Mouse (Mus musculus) neural tube, embryonic 14.5 days (tissue): Measurements from ENCODE around the gene Styxl1. TPM values are rescaled to one million over a fixed set of nuclear protein-coding genes. Genes with fewer than 3 reads are reported as not detected.

ENCODE experiments used
- ATAC-seq: fragments of 200-750 bp; cut with Nextera tagmentation; 2 replicates; pipeline ENCODE4 v1.8.0; 2017; ENCODE audit warnings: low read depth, mild to moderate bottlenecking, moderate TSS enrichment, moderate library complexity
- H3K27ac ChIP-seq: fragments of 300-500 bp; sonication (generic); 2 replicates; pipeline ENCODE4 v1.5.1; 2014; ENCODE audit warnings: low read depth, mild to moderate bottlenecking, control low read depth, low read length, moderate library complexity, mixed read lengths
- H3K27me3 ChIP-seq: fragments of 300-500 bp; sonication (generic); 2 replicates; pipeline ENCODE4 v1.6.1; 2014; ENCODE audit warnings: low read length; ENCODE audit not compliant: control insufficient read depth, insufficient read depth
- H3K36me3 ChIP-seq: fragments of 300-500 bp; sonication (generic); 2 replicates; pipeline ENCODE4 v1.6.1; 2014; ENCODE audit warnings: low read length, mixed read lengths; ENCODE audit not compliant: control insufficient read depth, insufficient read depth
- H3K4me1 ChIP-seq: fragments of 300-500 bp; sonication (generic); 2 replicates; pipeline ENCODE4 v1.6.1; 2014; ENCODE audit warnings: low read length; ENCODE audit not compliant: control insufficient read depth, insufficient read depth
- H3K4me2 ChIP-seq: fragments of 300-500 bp; sonication (generic); 2 replicates; pipeline ENCODE4 v1.6.1; 2014; ENCODE audit warnings: mild to moderate bottlenecking, low read depth, low read length, control low read depth
- H3K4me3 ChIP-seq: fragments of 300-500 bp; sonication (generic); 2 replicates; pipeline ENCODE4 v1.5.1; 2014; ENCODE audit warnings: low read depth, low read length, control low read depth, mixed read lengths
- H3K9ac ChIP-seq: fragments of 300-500 bp; sonication (generic); replicated peaks from 2 replicates; pipeline ENCODE4 v1.6.1; 2014; ENCODE audit warnings: low read depth, mild to moderate bottlenecking, control low read depth, low read length, mixed read lengths
- H3K9me3 ChIP-seq: fragments of 300-500 bp; sonication (generic); 2 replicates; pipeline ENCODE4 v1.6.1; 2016; ENCODE audit warnings: low read length; ENCODE audit not compliant: control insufficient read depth
- WGBS: fragments of 180-500 bp; shearing (Covaris S2); extraction: QIAGEN DNeasy Blood & Tissue Kit; methylation state at CpG from one replicate; pipeline ENCODE4 v1.1.7; 2014; 5-methylcytosine and 5-hydroxymethylcytosine counted together
- polyA plus RNA-seq: library from polyadenylated mRNA; unstranded; fragments of >200 nt; fragmentation: Nextera tagmentation; extraction: Ambion mirVana; gene quantifications from 2 replicates; pipeline ENCODE4 v1.2.1, GENCODE M21; 2014

Gene Styxl1
- polyA plus RNA-seq, 1 experiment from 2014 or later: 0.76 TPM

- H3K36me3 ChIP-seq: peaks cover 24% of the 10 kb centered on the region
- WGBS: 16% methylated on average over 6 of the region's 6 CpGs
- peak overlapping the region; percentile 49 for H3K4me2 ChIP-seq
- peak overlapping the region; percentile 19; the same call in 1 of the 2 replicates for H3K4me3 ChIP-seq
- H3K27ac ChIP-seq: peak overlapping the region; percentile 91
- no peaks in the 10 kb centered on the region for H3K9me3 ChIP-seq
- H3K4me1 ChIP-seq: peaks cover 32% of the 10 kb centered on the region
- peak overlapping the region; percentile 53 for H3K9ac ChIP-seq
- ATAC-seq: no peak
- H3K27me3 ChIP-seq: no peaks in the 10 kb centered on the region
Observed at GRCm38 (mm10) chr5:135725991-135726390, 52.2 kb downstream of the Styxl1 start.

GRCm38 (mm10) chr5:135725391-135725841, 52.8 kb downstream of the Styxl1 start:
- Histone ChIP-seq H3K4me1 (peaks cover 32% of the 10 kb centered on the region), H3K4me2 (peak overlapping the region; percentile 49), H3K36me3 (peaks cover 18% of the 10 kb centered on the region), H3K27ac (peak overlapping the region; percentile 91), H3K9me3 (no peaks in the 10 kb centered on the region), H3K27me3 (no peaks in the 10 kb centered on the region), H3K4me3 (peak overlapping the region; percentile 19; the same call in 1 of the 2 replicates), H3K9ac (peak overlapping the region; percentile 53)
- ATAC-seq: peak; percentile 92
- WGBS: 2% methylated on average over 8 of the region's 8 CpGs

DNA sequence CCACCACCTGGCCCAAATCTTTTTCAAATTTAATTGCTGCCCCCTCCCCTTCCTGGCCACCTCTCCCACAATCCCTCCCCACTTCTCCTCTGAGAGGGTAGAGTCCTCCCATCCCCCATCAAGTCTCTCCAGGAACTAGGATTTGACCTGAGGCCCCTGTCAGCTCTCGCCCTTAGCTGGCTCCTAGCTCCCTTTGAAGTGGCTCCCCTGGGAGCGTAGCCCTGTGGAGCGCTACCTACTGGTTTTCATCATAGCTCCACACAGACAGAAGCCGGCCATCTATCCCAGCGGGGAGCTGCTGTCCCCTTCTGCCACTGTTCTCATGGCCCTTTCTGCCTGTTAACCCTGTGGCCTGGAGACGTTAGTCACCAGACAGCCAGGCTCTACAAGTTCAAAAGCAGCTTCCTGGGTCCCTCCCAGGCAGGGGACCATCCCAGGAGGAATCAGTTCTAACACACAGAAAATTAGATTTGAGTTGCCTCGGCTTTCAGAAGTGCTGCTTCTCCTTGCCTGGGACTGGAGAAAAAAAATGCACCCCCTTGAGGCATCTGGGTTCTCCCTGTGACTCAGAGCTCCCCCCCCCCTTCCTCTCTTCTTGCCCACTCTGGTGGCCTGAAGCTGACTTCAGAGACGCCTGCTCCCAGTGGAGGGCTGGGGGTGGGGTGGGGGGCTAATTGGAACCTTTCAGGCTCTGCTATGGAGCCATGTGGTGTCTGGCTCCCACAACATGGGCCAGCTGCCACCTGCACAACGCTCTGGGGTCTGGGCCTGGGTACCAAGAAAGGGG, 53.5 kb downstream of the Styxl1 start:
- WGBS: 6% methylated on average over 9 of the region's 9 CpGs
- H3K9ac ChIP-seq: peak overlapping the region; percentile 53
- ATAC-seq: peak; percentile 77

DNA sequence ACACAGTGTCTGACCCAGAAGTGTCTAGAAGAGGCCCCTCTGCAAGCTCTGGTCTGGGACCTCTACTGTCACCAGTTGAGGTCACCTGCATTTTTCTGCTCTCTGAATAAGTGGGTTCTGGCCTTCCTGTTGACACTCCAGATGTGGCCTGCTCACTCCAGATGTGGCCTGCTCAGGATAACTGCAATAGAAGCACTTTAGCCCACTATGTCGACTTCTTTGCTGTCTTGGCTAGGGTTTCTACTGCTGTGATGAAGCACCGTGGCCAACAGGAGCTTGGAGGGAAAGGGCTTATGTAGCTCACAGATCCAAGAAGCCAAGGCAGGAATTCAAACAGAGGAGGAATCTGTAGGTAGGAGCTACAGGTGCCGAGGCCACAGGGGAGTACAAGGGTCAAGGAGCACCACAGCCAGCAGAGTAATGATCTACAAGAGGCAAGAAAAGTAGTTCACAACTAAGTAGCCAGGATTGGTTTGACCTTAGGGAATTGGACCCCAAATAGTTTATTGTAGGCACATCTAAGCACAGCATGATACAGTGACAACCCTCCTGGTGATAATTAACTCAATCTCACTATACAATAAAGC, 54.9 kb downstream of the Styxl1 start:
- H3K27me3 ChIP-seq: no peaks in the 10 kb centered on the region
- H3K36me3 ChIP-seq: peaks cover 11% of the 10 kb centered on the region
- no peak overlapping the region for H3K4me2 ChIP-seq
- ATAC-seq: no peak
- no peak overlapping the region for H3K9ac ChIP-seq
- H3K4me1 ChIP-seq: peaks cover 32% of the 10 kb centered on the region
- 69% methylated on average over 3 of the region's 3 CpGs for WGBS
- no peaks in the 10 kb centered on the region for H3K9me3 ChIP-seq
- no peak overlapping the region for H3K27ac ChIP-seq
- no peak overlapping the region for H3K4me3 ChIP-seq

More for the DNA sequence above, 53.5 kb downstream of the Styxl1 start:
- Histone ChIP-seq H3K4me1 (peaks cover 32% of the 10 kb centered on the region), H3K36me3 (peaks cover 13% of the 10 kb centered on the region), H3K4me3 (peak overlapping the region; percentile 19; the same call in 1 of the 2 replicates), H3K4me2 (peak overlapping the region; percentile 49), H3K9me3 (no peaks in the 10 kb centered on the region), H3K27me3 (no peaks in the 10 kb centered on the region), H3K27ac (peak overlapping the region; percentile 91)

GRCm38 (mm10) chr5:135722121-135722520, 56.1 kb downstream of the Styxl1 start:
- H3K9me3 ChIP-seq: no peaks in the 10 kb centered on the region

DNA sequence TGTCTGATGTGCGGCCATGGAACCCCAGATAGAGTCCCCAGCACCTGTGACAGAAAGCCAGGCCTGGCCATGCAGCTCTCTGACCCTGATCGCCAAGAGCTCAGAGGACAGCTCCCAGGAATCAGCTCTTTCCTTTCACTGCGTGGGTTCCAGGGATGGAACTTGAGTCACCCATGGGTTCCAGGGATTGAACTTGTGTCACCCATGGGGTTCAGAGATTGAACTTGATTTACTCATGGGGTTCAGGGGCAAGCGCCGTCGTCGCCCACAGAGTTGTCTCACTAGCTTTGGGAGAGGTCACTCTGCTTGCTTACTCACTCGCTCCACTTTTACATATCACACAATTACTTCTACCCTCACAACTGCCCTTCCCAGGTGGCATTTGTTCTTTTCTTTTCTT, 57.1 kb downstream of the Styxl1 start:
- Histone ChIP-seq H3K4me1 (peaks cover 18% of the 10 kb centered on the region), H3K27me3 (no peaks in the 10 kb centered on the region), H3K4me2 (no peak overlapping the region), H3K36me3 (peaks cover 23% of the 10 kb centered on the region), H3K9ac (no peak overlapping the region), H3K4me3 (no peak overlapping the region), H3K27ac (no peak overlapping the region), H3K9me3 (no peaks in the 10 kb centered on the region)
- no peak for ATAC-seq
- WGBS: 95% methylated on average over 8 of the region's 8 CpGs

More at GRCm38 (mm10) chr5:135722121-135722520, 56.1 kb downstream of the Styxl1 start:
- peaks cover 29% of the 10 kb centered on the region for H3K4me1 ChIP-seq
- H3K36me3 ChIP-seq: peaks cover 16% of the 10 kb centered on the region
- H3K4me3 ChIP-seq: no peak overlapping the region
- no peaks in the 10 kb centered on the region for H3K27me3 ChIP-seq
- H3K27ac ChIP-seq: no peak overlapping the region
- no peak overlapping the region for H3K9ac ChIP-seq
- 77% methylated on average over 11 of the region's 11 CpGs for WGBS
- no peak for ATAC-seq
- H3K4me2 ChIP-seq: no peak overlapping the region

- Histone ChIP-seq H3K27me3 (no peaks in the 10 kb centered on the region), H3K4me2 (no peak overlapping the region), H3K9me3 (no peaks in the 10 kb centered on the region), H3K36me3 (peaks cover 25% of the 10 kb centered on the region), H3K27ac (no peak overlapping the region), H3K9ac (no peak overlapping the region), H3K4me3 (no peak overlapping the region), H3K4me1 (peaks cover 9% of the 10 kb centered on the region)
- ATAC-seq: no peak
- WGBS: 79% methylated on average over 3 of the region's 3 CpGs
Observed at GRCm38 (mm10) chr5:135720121-135720520, 58.1 kb downstream of the Styxl1 start.

- no peak overlapping the region for H3K4me2 ChIP-seq
- H3K9ac ChIP-seq: no peak overlapping the region
- WGBS: 86% methylated on average over 10 of the region's 10 CpGs
- no peak overlapping the region for H3K27ac ChIP-seq
- ATAC-seq: no peak
- no peak overlapping the region for H3K4me3 ChIP-seq
- peaks cover 25% of the 10 kb centered on the region for H3K36me3 ChIP-seq
- no peaks in the 10 kb centered on the region for H3K27me3 ChIP-seq
- H3K9me3 ChIP-seq: no peaks in the 10 kb centered on the region
- peaks cover 4% of the 10 kb centered on the region for H3K4me1 ChIP-seq
Observed at GRCm38 (mm10) chr5:135719586-135720120, 58.5 kb downstream of the Styxl1 start.

DNA sequence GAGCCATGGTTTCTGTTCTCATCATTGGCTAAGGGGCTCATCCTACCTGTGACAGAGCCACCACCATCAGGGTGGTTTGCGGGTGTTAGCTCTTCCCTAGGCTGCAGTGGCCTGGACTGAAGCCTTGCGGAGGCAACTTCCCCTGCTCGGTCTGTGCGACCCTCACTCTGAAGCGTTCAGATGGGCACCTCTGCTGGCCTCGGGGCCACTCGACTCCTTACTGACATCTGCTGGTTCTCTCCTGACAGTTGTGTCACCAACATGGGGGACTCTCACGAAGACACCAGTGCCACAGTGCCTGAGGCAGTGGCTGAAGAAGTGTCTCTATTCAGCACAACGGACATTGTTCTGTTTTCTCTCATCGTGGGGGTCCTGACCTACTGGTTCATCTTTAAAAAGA, 62.6 kb downstream of the Styxl1 start:
- Histone ChIP-seq H3K9me3 (no peaks in the 10 kb centered on the region), H3K9ac (no peak overlapping the region), H3K4me3 (no peak overlapping the region), H3K4me1 (peaks cover 7% of the 10 kb centered on the region), H3K4me2 (no peak overlapping the region), H3K36me3 (peaks cover 20% of the 10 kb centered on the region), H3K27ac (no peak overlapping the region), H3K27me3 (no peaks in the 10 kb centered on the region)
- 58% methylated on average over 10 of the region's 10 CpGs for WGBS
- no peak for ATAC-seq
